Mouse (Mus musculus): Measurements from ENCODE around the gene Ate1.
A peak's percentile ranks its signal among the peaks of the same experiment; 100 is the strongest.
"Not testable (repeated sequence)": the region's sequence is repeated elsewhere in the genome, so short reads cannot be mapped to it uniquely, and the experiment has no call there.

Ate1 gene

GRCm38 (mm10) chr7:130520812-130521422, 748 bp upstream of the Ate1 start:
- DNase-seq (ENCODE audit: low spot score in 2 of 2): no peak

GRCm38 (mm10) chr7:130519096-130520048, 797 bp downstream of the Ate1 start:
- peak; percentile 98 to 99 for DNase-seq (ENCODE audit: low spot score in 2 of 2)

GRCm38 (mm10) chr7:130518213-130519095, 1.7 kb downstream of the Ate1 start:
- no peak for DNase-seq (ENCODE audit: low spot score in 2 of 2)

GRCm38 (mm10) chr7:130510243-130510642, 9.9 kb downstream of the Ate1 start:
- DNase-seq (ENCODE audit: low spot score in 2 of 2): no peak

- DNase-seq (ENCODE audit: low spot score in 2 of 2): no peak
Measured at GRCm38 (mm10) chr7:130503006-130503405, 17.2 kb downstream of the Ate1 start.

GRCm38 (mm10) chr7:130501499-130501898, 18.7 kb downstream of the Ate1 start:
- no peak for DNase-seq (ENCODE audit: low spot score in 2 of 2)

- no peak for DNase-seq (ENCODE audit: low spot score in 2 of 2)
Measured at GRCm38 (mm10) chr7:130493346-130493745, 26.8 kb downstream of the Ate1 start.

- no peak for DNase-seq (ENCODE audit: low spot score in 2 of 2)
Measured at GRCm38 (mm10) chr7:130492026-130492425, 28.1 kb downstream of the Ate1 start.

GRCm38 (mm10) chr7:130479003-130479402, 41.2 kb downstream of the Ate1 start:
- not testable (repeated sequence) for DNase-seq (ENCODE audit: low spot score in 2 of 2)

- peak; percentile 75 to 77 for DNase-seq (ENCODE audit: low spot score in 2 of 2)
Measured at GRCm38 (mm10) chr7:130475970-130476369, 44.2 kb downstream of the Ate1 start.

- DNase-seq (ENCODE audit: low spot score in 2 of 2): no peak
Measured at GRCm38 (mm10) chr7:130473881-130474280, 46.3 kb downstream of the Ate1 start.

- DNase-seq (ENCODE audit: low spot score in 2 of 2): no peak
Measured at GRCm38 (mm10) chr7:130472683-130473082, 47.5 kb downstream of the Ate1 start.

GRCm38 (mm10) chr7:130471045-130471444, 49.1 kb downstream of the Ate1 start:
- no peak for DNase-seq (ENCODE audit: low spot score in 2 of 2)

- no peak for DNase-seq (ENCODE audit: low spot score in 2 of 2)
Measured at GRCm38 (mm10) chr7:130455587-130456246, 64.5 kb downstream of the Ate1 start.

- no peak for DNase-seq (ENCODE audit: low spot score in 2 of 2)
Measured at GRCm38 (mm10) chr7:130454226-130454625, 65.9 kb downstream of the Ate1 start.

- DNase-seq (ENCODE audit: low spot score in 2 of 2): no peak
Measured at GRCm38 (mm10) chr7:130435776-130436175, 84.4 kb downstream of the Ate1 start.

GRCm38 (mm10) chr7:130432141-130432540, 88.0 kb downstream of the Ate1 start:
- DNase-seq (ENCODE audit: low spot score in 2 of 2): no peak

- DNase-seq (ENCODE audit: low spot score in 2 of 2): no peak
Measured at GRCm38 (mm10) chr7:130426586-130426985, 93.6 kb downstream of the Ate1 start.

- DNase-seq (ENCODE audit: low spot score in 2 of 2): no peak
Measured at GRCm38 (mm10) chr7:130425991-130426390, 94.2 kb downstream of the Ate1 start.

- DNase-seq (ENCODE audit: low spot score in 2 of 2): no peak
Measured at GRCm38 (mm10) chr7:130419961-130420360, 100.2 kb downstream of the Ate1 start.

GRCm38 (mm10) chr7:130407622-130408021, 112.5 kb downstream of the Ate1 start:
- no peak for DNase-seq (ENCODE audit: low spot score in 2 of 2)
